Comparison of ENCODE assay signal across 12 mouse cellular contexts in genomic region chr10:4646851-4647250, GRCm38 (mm10).
"Had no signal": no experiment of that assay in that cellular context is flagged by ENCODE, and none has a peak within 500 bp of the region (broad histone marks: within the 10 kb centered on the region; RNA-seq: fewer than 3 reads in every experiment).

No protein-coding gene starts in this region.

- ATAC-seq: hindbrain, postnatal 0 days; intestine, embryonic 16.5 days had no signal

- DNase-seq: gastrocnemius, postnatal 14 days; gastrocnemius, postnatal 36 days; heart, adult 18-20 months; kidney, adult 11 months; kidney, adult 2 months; kidney, adult 9 months; kidney, postnatal 14 days; kidney, postnatal 4 days; liver; liver, embryonic 13.5 days had no signal
